Mouse (Mus musculus): ENCODE measurements at regions not wholly inside any gene's neighbourhood (a gene's known extent, or its start where the extent isn't known, plus 50 kb on each side); places are given as distances from the start of the nearest gene placed in this dataset.

GRCm38 (mm10) chr1:92340644-92341043 is 133.0 kb downstream of the Ndufa10 start:
- no peak for DNase-seq (ENCODE audit: low spot score)

- DNase-seq (ENCODE audit: low spot score) = no peak
Measured at GRCm38 (mm10) chr1:92338589-92338988, 135.1 kb downstream of the Ndufa10 start.

GRCm38 (mm10) chr1:92337450-92337849 is 136.2 kb downstream of the Ndufa10 start:
- DNase-seq (ENCODE audit: low spot score) = no peak

- no peak for DNase-seq (ENCODE audit: low spot score)
Measured at GRCm38 (mm10) chr1:92332248-92332584, 136.7 kb upstream of the Hdac4 start.

GRCm38 (mm10) chr1:92331559-92332247 is 136.2 kb upstream of the Hdac4 start:
- DNase-seq (ENCODE audit: low spot score) = no peak

- DNase-seq (ENCODE audit: low spot score) = no peak
Measured at GRCm38 (mm10) chr1:92330181-92330580, 134.7 kb upstream of the Hdac4 start.

GRCm38 (mm10) chr1:92329491-92329890 is 134.0 kb upstream of the Hdac4 start:
- DNase-seq (ENCODE audit: low spot score) = no peak

- no peak for DNase-seq (ENCODE audit: low spot score)
Measured at GRCm38 (mm10) chr1:92327141-92327540, 131.6 kb upstream of the Hdac4 start.

- no peak for DNase-seq (ENCODE audit: low spot score)
Measured at GRCm38 (mm10) chr1:92325281-92325680, 129.8 kb upstream of the Hdac4 start.

GRCm38 (mm10) chr1:92324091-92324950 is 128.8 kb upstream of the Hdac4 start:
- DNase-seq (ENCODE audit: low spot score) = no peak

GRCm38 (mm10) chr1:92317131-92317530 is 121.6 kb upstream of the Hdac4 start:
- no peak for DNase-seq (ENCODE audit: low spot score)

GRCm38 (mm10) chr1:92316191-92316723 is 120.8 kb upstream of the Hdac4 start:
- DNase-seq (ENCODE audit: low spot score) = no peak

GRCm38 (mm10) chr1:92313001-92313597 is 117.6 kb upstream of the Hdac4 start:
- DNase-seq (ENCODE audit: low spot score) = no peak

- no peak for DNase-seq (ENCODE audit: low spot score)
Measured at GRCm38 (mm10) chr1:92309883-92310282, 114.4 kb upstream of the Hdac4 start.

- no peak for DNase-seq (ENCODE audit: low spot score)
Measured at GRCm38 (mm10) chr1:92309381-92309780, 113.9 kb upstream of the Hdac4 start.

- no peak for DNase-seq (ENCODE audit: low spot score)
Measured at GRCm38 (mm10) chr1:92308537-92308936, 113.0 kb upstream of the Hdac4 start.

- no peak for DNase-seq (ENCODE audit: low spot score)
Measured at GRCm38 (mm10) chr1:92306042-92306441, 110.5 kb upstream of the Hdac4 start.

GRCm38 (mm10) chr1:92299041-92299440 is 103.5 kb upstream of the Hdac4 start:
- no peak for DNase-seq (ENCODE audit: low spot score)

- no peak for DNase-seq (ENCODE audit: low spot score)
Measured at GRCm38 (mm10) chr1:92292681-92293380, 97.3 kb upstream of the Hdac4 start.

- no peak for DNase-seq (ENCODE audit: low spot score)
Measured at GRCm38 (mm10) chr1:92286966-92287342, 91.5 kb upstream of the Hdac4 start.

GRCm38 (mm10) chr1:92286013-92286965 is 90.8 kb upstream of the Hdac4 start:
- no peak for DNase-seq (ENCODE audit: low spot score)

Measured in adipocyte (in vitro differentiated cells).